Mouse (Mus musculus) megakaryocyte, embryonic 14.5 days (primary cell): ENCODE measurements at regions not wholly inside any gene's neighbourhood (a gene's known extent, or its start where the extent isn't known, plus 50 kb on each side); places are given as distances from the start of the nearest gene placed in this dataset.
A peak's percentile ranks its signal among the peaks of the same experiment; 100 is the strongest.

ENCODE experiments used
- H3K27me3 ChIP-seq: replicated peaks from 2 replicates; pipeline ENCODE3; 2012; ENCODE audit warnings: inconsistent platforms
- H3K36me3 ChIP-seq: replicated peaks from 2 replicates; pipeline ENCODE3; 2012; ENCODE audit warnings: low read length, inconsistent platforms, mixed read lengths
- H3K4me1 ChIP-seq: 2 replicates; pipeline ENCODE4 v1.6.1; 2012; ENCODE audit warnings: inconsistent platforms
- H3K4me3 ChIP-seq: replicated peaks from 2 replicates; pipeline ENCODE3; 2012; ENCODE audit warnings: moderate library complexity, mild to moderate bottlenecking, inconsistent platforms
- H3K9me3 ChIP-seq: 2 replicates; pipeline ENCODE4 v1.6.1; 2012; ENCODE audit warnings: inconsistent platforms
- FLI1 ChIP-seq: IDR thresholded peaks from 2 replicates; pipeline ENCODE4 v1.6.1; 2012; ENCODE audit warnings: low read length, inconsistent platforms, mixed read lengths
- GATA1 ChIP-seq: IDR thresholded peaks from 3 replicates; pipeline ENCODE4 v1.6.1; 2012; ENCODE audit warnings: mixed read lengths, low read length, inconsistent platforms, borderline replicate concordance

DNA sequence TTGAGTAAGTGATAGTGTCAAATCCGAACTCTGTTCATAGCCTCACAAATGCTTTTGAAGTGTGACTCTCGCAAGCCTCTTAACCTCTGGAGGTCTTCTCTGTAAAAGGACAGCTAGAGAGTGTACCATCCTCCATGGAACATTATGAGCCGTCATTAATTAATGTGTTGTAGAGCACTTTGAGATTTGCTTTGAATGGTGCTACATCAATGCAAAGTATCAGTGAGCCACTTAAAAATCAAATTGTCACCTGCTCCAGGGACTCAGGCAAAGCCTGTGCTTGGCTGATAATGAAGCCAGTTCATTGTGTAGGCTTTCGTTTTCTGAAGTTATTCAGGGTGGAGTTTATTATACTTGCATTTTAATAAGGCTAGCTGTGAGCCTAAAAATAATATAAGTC, 801.8 kb upstream of the B3galt2 start:
- Histone ChIP-seq H3K36me3 (no peaks in the 10 kb centered on the region), H3K9me3 (no peaks in the 10 kb centered on the region), H3K4me3 (no peak overlapping the region), H3K4me1 (no peaks in the 10 kb centered on the region), H3K27me3 (no peaks in the 10 kb centered on the region)
- TF ChIP-seq FLI1: no peak
- TF ChIP-seq GATA1: no peak

DNA sequence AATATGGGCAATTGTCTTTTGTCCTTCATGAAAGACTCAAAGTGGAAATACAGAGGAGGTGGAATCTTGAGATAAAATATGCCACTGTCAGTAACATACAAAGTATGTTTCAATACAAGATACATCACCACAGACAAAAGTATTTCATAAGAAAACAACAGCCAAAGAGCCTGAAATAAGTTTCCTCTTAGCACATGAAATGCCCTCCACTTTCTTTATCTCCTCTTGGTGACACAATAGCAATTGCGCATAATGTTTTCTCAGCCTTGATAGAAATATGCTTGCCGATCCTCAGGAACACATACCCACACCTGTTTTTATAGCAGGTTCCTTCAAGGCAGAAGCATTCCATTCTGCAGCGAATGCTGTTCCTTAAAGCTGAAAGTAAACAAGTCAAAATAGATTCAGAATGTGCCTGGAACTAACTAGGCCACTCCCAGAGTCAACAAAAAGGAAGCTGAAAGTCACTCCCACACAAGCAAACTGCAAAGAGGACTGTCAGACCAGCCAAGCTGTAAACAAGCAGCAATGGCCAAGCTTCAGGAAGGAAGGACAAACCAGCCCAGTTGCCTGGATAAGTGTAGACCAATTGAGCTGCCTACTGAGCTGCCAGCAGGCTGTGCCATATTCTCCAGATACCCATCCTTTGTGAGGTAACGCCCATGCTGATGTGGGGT, 773.3 kb upstream of the B3galt2 start:
- Histone ChIP-seq H3K4me3 (peak overlapping the region; percentile 18), H3K36me3 (no peaks in the 10 kb centered on the region), H3K27me3 (no peaks in the 10 kb centered on the region), H3K9me3 (peaks cover 4% of the 10 kb centered on the region; the same call in 1 of the 2 replicates), H3K4me1 (0 out of 2 replicates have a peak, but pooled peaks cover 3% of the 10 kb centered on the region)
- TF ChIP-seq FLI1: no peak
- TF ChIP-seq GATA1: no peak

DNA sequence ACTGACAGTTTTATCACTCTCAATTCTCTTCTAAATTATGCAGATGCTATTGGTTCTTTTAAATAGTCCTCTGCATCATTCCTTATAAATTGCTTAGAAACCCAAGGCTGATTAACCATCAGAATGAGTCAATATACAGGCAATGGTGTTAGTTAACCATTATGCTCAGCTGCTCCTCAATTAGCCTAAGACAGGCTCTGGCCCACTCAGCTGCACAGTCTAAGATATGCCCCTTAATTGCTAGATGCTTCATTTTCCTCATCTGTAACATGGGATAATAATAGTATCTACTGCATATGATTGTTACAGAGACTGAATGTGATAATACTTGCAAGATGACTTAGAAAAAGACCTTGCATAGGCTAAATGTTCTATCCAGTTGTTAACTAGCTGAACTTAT, 748.6 kb upstream of the B3galt2 start:
- TF ChIP-seq GATA1 (no peak), FLI1 (no peak)
- Histone ChIP-seq H3K9me3 (no peaks in the 10 kb centered on the region), H3K36me3 (no peaks in the 10 kb centered on the region), H3K4me1 (peaks cover 12% of the 10 kb centered on the region; the same call in 1 of the 2 replicates), H3K4me3 (no peak overlapping the region), H3K27me3 (no peaks in the 10 kb centered on the region)

DNA sequence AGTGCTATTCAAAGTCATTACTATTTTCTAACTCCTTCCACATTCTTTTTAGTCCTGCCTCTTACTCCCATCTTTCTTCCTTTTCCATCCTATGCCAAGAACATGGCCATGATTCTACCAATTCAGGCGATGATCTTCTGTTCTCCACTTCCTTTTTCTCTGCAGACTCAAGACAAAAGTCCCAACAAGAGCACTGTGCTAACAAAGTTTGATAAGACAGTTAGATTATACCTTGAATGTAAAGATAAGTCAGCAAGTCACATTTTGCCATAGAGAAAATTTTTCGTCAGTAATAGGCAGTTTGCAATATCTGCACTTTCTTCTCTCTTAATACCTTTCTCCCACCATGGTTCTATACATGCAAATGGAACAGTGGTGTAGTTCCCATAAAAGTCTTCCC, 747.3 kb upstream of the B3galt2 start:
- H3K9me3 ChIP-seq: no peaks in the 10 kb centered on the region
- peaks cover 12% of the 10 kb centered on the region; the same call in 1 of the 2 replicates for H3K4me1 ChIP-seq
- no peak overlapping the region for H3K4me3 ChIP-seq
- H3K27me3 ChIP-seq: no peaks in the 10 kb centered on the region
- H3K36me3 ChIP-seq: no peaks in the 10 kb centered on the region
- TF ChIP-seq FLI1 (no peak), GATA1 (no peak)

DNA sequence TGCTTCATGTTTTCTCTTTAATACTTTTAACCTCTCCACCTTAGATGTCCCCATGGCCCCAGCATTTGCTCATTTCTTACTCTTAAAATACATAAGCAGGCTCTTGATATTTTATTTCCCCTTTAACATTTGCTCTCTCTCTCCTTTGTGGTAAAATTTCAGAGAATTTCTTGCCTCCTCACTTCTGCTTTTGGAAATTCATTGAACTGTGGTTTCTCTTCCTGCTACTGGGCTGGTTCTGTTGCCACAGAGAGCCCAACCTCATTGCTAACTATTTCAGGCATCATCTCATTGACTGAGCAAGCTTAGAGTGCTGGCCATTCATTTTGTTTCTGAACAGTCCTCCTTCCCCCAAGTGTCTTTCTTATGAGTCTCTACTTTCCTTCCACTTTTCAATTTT, 746.3 kb upstream of the B3galt2 start:
- Histone ChIP-seq H3K27me3 (no peaks in the 10 kb centered on the region), H3K9me3 (no peaks in the 10 kb centered on the region), H3K4me3 (no peak overlapping the region), H3K4me1 (peaks cover 12% of the 10 kb centered on the region; the same call in 1 of the 2 replicates), H3K36me3 (no peaks in the 10 kb centered on the region)
- TF ChIP-seq GATA1 (no peak), FLI1 (no peak)

DNA sequence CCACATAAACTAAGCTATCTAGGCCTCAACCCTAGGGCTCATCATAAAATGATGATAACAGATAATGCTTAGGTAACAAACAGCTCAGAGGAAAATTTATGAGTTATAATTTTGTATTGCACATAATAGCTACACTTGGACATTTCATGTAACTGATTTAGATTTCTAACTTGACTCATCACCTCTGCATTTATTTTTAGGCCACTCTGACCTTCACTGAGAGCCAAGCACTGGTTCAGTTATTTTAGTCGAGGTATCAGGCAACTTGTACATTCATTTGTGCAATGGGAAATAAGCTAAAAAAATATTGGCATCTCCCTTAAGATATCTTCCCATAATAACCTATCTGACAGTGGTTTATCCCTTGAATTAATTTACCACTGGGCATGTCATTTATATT, 745.4 kb upstream of the B3galt2 start:
- no peaks in the 10 kb centered on the region for H3K9me3 ChIP-seq
- H3K4me1 ChIP-seq: peaks cover 12% of the 10 kb centered on the region; the same call in 1 of the 2 replicates
- H3K36me3 ChIP-seq: no peaks in the 10 kb centered on the region
- TF ChIP-seq FLI1 (no peak), GATA1 (no peak)
- no peaks in the 10 kb centered on the region for H3K27me3 ChIP-seq
- no peak overlapping the region for H3K4me3 ChIP-seq

DNA sequence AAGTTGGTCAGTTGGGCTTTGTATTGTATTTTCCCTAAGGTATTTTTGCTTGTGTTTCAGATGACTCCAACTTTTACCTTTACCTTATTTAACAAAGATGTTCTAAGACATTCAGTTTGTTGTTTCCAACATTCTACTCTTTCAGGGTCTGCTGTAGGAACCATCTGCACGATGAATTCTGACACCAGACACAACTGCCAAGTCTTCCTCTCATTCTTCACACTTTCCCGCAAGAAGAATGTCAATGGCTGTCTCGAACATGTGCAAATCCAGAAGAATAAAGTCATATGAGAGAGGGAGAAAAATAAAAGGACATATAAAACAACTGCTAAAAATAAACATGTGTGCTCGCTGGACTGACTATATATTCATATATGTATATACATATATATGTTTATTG, 730.6 kb upstream of the B3galt2 start:
- Histone ChIP-seq H3K4me3 (no peak overlapping the region), H3K27me3 (no peaks in the 10 kb centered on the region), H3K4me1 (no peaks in the 10 kb centered on the region), H3K9me3 (no peaks in the 10 kb centered on the region), H3K36me3 (no peaks in the 10 kb centered on the region)
- TF ChIP-seq FLI1 (no peak), GATA1 (no peak)

DNA sequence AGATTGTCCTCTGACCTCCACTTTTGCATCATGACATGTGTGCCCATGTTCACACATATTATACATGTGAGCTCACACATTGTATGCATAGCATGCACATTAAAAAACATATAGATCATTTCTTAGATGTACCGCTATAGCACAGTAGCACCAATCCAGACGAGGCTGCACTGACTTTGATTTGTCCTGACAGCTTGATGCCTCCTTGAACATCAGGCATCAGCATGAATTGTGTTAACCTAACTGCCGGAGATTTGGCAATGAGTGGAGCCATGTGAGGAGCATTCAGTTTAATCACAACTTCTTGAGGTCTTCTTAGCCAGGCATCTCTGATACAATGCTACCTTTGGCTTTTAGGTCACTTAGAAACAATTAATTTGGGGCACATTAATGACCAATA, 683.8 kb upstream of the B3galt2 start:
- Histone ChIP-seq H3K36me3 (no peaks in the 10 kb centered on the region), H3K4me1 (no peaks in the 10 kb centered on the region), H3K4me3 (no peak overlapping the region), H3K9me3 (no peaks in the 10 kb centered on the region), H3K27me3 (no peaks in the 10 kb centered on the region)
- TF ChIP-seq GATA1 (no peak), FLI1 (no peak)

DNA sequence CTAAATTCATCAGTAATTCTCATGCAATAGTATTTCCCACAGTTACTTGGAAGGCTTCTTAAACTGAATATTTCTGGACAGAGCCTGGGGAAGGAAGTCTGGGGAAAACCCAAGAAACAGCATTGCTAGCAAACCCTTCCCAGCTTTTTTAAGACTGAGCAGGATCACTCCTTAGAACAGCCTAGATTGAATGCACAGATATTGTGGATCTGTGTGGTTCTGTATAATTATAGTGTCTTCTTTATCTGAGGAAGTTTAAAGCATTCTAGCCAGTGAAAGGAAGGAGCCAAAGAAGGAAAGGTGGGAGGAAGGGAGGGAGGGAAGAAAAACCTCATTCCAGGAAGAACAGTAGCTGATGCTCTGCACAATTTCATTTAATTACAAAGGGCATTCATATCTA, 669.0 kb upstream of the B3galt2 start:
- TF ChIP-seq FLI1: no peak
- TF ChIP-seq GATA1: no peak
- Histone ChIP-seq H3K27me3 (no peaks in the 10 kb centered on the region), H3K9me3 (no peaks in the 10 kb centered on the region), H3K4me1 (no peaks in the 10 kb centered on the region), H3K36me3 (no peaks in the 10 kb centered on the region), H3K4me3 (no peak overlapping the region)

DNA sequence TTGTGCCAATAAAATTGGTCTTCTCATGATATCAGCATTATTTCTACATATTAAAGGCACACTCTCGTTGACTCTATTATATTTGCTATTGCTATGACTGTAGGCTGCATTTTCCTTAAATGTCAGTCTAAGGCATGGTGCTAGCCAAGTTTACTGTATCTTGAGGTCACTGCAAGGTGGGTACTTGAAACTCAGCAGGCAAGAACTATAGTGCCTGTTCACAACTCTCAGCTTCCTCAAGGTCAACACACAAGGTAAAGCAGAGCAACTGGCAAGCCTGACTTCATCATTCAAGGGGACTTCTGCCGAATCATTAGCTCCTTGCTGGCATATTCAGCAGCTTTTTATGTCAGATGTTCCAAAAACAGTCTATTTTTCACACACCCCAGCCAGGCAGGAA, 667.1 kb upstream of the B3galt2 start:
- Histone ChIP-seq H3K27me3 (no peaks in the 10 kb centered on the region), H3K36me3 (no peaks in the 10 kb centered on the region), H3K4me1 (no peaks in the 10 kb centered on the region), H3K9me3 (no peaks in the 10 kb centered on the region), H3K4me3 (no peak overlapping the region)
- no peak for TF ChIP-seq FLI1
- no peak for TF ChIP-seq GATA1

DNA sequence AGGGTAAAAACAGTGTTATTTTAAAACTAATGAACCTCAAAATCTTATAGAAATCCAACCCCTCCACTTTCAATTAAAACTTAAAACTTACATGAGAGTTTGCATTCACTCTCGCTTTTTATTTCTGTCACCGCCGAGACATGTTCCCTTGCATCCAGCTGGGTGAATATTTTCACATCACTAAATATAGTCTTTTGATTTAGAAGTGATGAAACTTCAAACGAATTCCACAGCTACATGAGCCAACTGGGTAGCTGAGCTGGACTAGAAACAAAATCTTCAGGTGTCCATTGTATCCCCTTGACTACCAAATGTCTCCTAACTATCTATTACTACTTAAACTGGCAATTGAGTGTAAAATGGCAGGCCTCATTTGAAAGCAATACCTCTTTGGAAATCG, 657.5 kb upstream of the B3galt2 start:
- no peaks in the 10 kb centered on the region for H3K9me3 ChIP-seq
- H3K4me1 ChIP-seq: no peaks in the 10 kb centered on the region
- TF ChIP-seq FLI1 (no peak), GATA1 (no peak)
- no peaks in the 10 kb centered on the region for H3K36me3 ChIP-seq
- H3K4me3 ChIP-seq: no peak overlapping the region
- H3K27me3 ChIP-seq: no peaks in the 10 kb centered on the region
